Mouse (Mus musculus) embryonic fibroblast, embryonic 13.5 days (primary cell): Measurements from ENCODE around the gene Cd109.

ENCODE experiments used
- CTCF ChIP-seq: IDR thresholded peaks from 2 replicates; pipeline ENCODE4 v1.5.1; 2011; ENCODE audit warnings: mild to moderate bottlenecking, control low read depth, low read length, moderate library complexity, borderline replicate concordance; ENCODE audit not compliant: insufficient read depth
- POLR2A ChIP-seq: IDR thresholded peaks from 2 replicates; pipeline ENCODE4 v1.6.1; 2011; ENCODE audit warnings: low read depth, mild to moderate bottlenecking, control low read depth, low read length, moderate library complexity

DNA sequence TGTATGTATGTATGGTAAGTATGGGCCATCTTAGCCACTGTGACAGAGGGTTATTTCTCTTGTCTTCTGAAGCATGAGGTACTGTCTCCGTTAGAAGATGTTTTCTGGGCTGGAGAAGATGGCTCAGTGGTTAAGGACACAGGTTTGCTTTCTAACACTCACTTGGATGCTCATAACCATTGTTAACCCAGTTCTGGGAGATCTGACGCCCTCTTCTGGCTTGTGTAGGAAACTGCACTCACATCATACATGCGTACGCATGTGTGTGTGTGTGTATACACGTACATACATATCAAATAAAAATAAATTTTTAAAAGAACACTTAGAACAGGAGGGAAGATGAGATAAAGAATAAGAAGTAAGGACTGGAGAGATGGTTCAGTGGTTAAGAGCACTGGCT, 38.9 kb upstream of the Cd109 start:
- TF ChIP-seq POLR2A (no peak), CTCF (no peak)
